Mouse (Mus musculus): Measurements from ENCODE around the gene Gm9732.
"Not testable (repeated sequence)": the region's sequence is repeated elsewhere in the genome, so short reads cannot be mapped to it uniquely, and the experiment has no call there.

Gene Gm9732

GRCm38 (mm10) chr14:43274986-43275511, at the start of gene Gm9732:
Gene Gm9732, plus strand, starts transcription at chr14:43275036.
- not testable (repeated sequence) for DNase-seq (ENCODE audit: low read depth, low spot score)

- DNase-seq (ENCODE audit: low read depth, low spot score) = not testable (repeated sequence)
Measured at GRCm38 (mm10) chr14:43235204-43235603, 39.6 kb upstream of the Gm9732 start, which contains the start of gene Gm8122. Gene Gm8122, minus strand, starts transcription at chr14:43235304.

- DNase-seq (ENCODE audit: low read depth, low spot score) = not testable (repeated sequence)
Measured at GRCm38 (mm10) chr14:43237769-43238168, 37.1 kb upstream of the Gm9732 start.

GRCm38 (mm10) chr14:43249611-43250170, 25.1 kb upstream of the Gm9732 start:
- DNase-seq (ENCODE audit: low read depth, low spot score) = not testable (repeated sequence)

GRCm38 (mm10) chr14:43250549-43251253, 24.1 kb upstream of the Gm9732 start:
- not testable (repeated sequence) for DNase-seq (ENCODE audit: low read depth, low spot score)

- DNase-seq (ENCODE audit: low read depth, low spot score) = not testable (repeated sequence)
Measured at GRCm38 (mm10) chr14:43256511-43256910, 18.3 kb upstream of the Gm9732 start.

- DNase-seq (ENCODE audit: low read depth, low spot score) = not testable (repeated sequence)
Measured at GRCm38 (mm10) chr14:43258349-43258748, 16.5 kb upstream of the Gm9732 start, which contains the start of gene Gm8126. Gene Gm8126, plus strand, starts transcription at chr14:43258649.

GRCm38 (mm10) chr14:43263421-43263820, 11.4 kb upstream of the Gm9732 start:
- not testable (repeated sequence) for DNase-seq (ENCODE audit: low read depth, low spot score)

GRCm38 (mm10) chr14:43268521-43269084, 6.2 kb upstream of the Gm9732 start:
- not testable (repeated sequence) for DNase-seq (ENCODE audit: low read depth, low spot score)

- not testable (repeated sequence) for DNase-seq (ENCODE audit: low read depth, low spot score)
Measured at GRCm38 (mm10) chr14:43269211-43269610, 5.6 kb upstream of the Gm9732 start.

- not testable (repeated sequence) for DNase-seq (ENCODE audit: low read depth, low spot score)
Measured at GRCm38 (mm10) chr14:43273161-43273560, 1.7 kb upstream of the Gm9732 start.

GRCm38 (mm10) chr14:43275752-43276151, 916 bp downstream of the Gm9732 start:
- not testable (repeated sequence) for DNase-seq (ENCODE audit: low read depth, low spot score)

GRCm38 (mm10) chr14:43277468-43277867, 2.6 kb downstream of the Gm9732 start:
- DNase-seq (ENCODE audit: low read depth, low spot score) = not testable (repeated sequence)

GRCm38 (mm10) chr14:43278146-43278545, 3.3 kb downstream of the Gm9732 start:
- DNase-seq (ENCODE audit: low read depth, low spot score) = not testable (repeated sequence)

GRCm38 (mm10) chr14:43278681-43279080, 3.8 kb downstream of the Gm9732 start:
- DNase-seq (ENCODE audit: low read depth, low spot score) = not testable (repeated sequence)

GRCm38 (mm10) chr14:43293503-43293902, 18.7 kb downstream of the Gm9732 start, which contains the start of gene Gm8127:
Gene Gm8127, minus strand, starts transcription at chr14:43293832.
- not testable (repeated sequence) for DNase-seq (ENCODE audit: low read depth, low spot score)

- DNase-seq (ENCODE audit: low read depth, low spot score) = not testable (repeated sequence)
Measured at GRCm38 (mm10) chr14:43319516-43319915, 44.7 kb downstream of the Gm9732 start.

- DNase-seq (ENCODE audit: low read depth, low spot score) = not testable (repeated sequence)
Measured at GRCm38 (mm10) chr14:43328603-43329002, 53.8 kb downstream of the Gm9732 start.

- DNase-seq (ENCODE audit: low read depth, low spot score) = not testable (repeated sequence)
Measured at GRCm38 (mm10) chr14:43331362-43331880, 56.6 kb downstream of the Gm9732 start.

GRCm38 (mm10) chr14:43337646-43338045, 62.8 kb downstream of the Gm9732 start:
- not testable (repeated sequence) for DNase-seq (ENCODE audit: low read depth, low spot score)

GRCm38 (mm10) chr14:43347711-43348110, 72.9 kb downstream of the Gm9732 start, which contains the start of gene 1700001F09Rik:
Gene 1700001F09Rik, minus strand, starts transcription at chr14:43347811.
- DNase-seq (ENCODE audit: low read depth, low spot score) = not testable (repeated sequence)

- DNase-seq (ENCODE audit: low read depth, low spot score) = not testable (repeated sequence)
Measured at GRCm38 (mm10) chr14:43352944-43353343, 78.1 kb downstream of the Gm9732 start.

Measured in mesoderm, embryonic 11.5 days (tissue).